Mouse (Mus musculus) CD4-positive, CD25-positive, alpha-beta regulatory T cell, adult 4 months (primary cell): ENCODE measurements around the gene Tpm1. TPM values are rescaled to one million over a fixed set of nuclear protein-coding genes. Genes with fewer than 3 reads are reported as not detected.

Experiments
- ATAC-seq: one replicate; pipeline ENCODE4 v1.8.0; 2017
- polyA plus RNA-seq, 2 experiments: library from polyadenylated mRNA; unstranded; fragments of 100-300 nt; shearing (Covaris generic); gene quantifications; one replicate each; pipeline ENCODE4 v1.2.1; 2017

The Tpm1 gene
- polyA plus RNA-seq, 2 experiments from 2014 or later: 25.6 to 42.4 TPM

DNA sequence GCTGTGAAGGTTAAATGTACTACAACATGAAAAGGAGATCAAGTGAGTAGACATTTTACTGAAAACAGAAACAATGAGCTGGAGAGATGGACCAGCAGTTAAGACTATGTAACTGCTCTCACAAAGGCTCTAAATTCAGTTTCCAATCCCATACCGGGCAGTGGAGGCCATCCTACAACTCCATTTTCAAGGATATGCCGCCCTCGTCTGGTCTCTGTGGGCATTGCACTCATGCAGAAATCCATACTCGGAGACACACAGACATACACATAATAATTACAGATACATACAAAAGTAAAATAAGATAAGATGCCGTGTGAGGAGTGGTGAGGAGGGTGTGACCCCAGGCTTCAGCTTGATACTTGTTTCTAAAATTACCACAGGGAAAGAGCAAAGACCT is 68.7 kb downstream of the Tpm1 start:
- ATAC-seq: peak; percentile 53

DNA sequence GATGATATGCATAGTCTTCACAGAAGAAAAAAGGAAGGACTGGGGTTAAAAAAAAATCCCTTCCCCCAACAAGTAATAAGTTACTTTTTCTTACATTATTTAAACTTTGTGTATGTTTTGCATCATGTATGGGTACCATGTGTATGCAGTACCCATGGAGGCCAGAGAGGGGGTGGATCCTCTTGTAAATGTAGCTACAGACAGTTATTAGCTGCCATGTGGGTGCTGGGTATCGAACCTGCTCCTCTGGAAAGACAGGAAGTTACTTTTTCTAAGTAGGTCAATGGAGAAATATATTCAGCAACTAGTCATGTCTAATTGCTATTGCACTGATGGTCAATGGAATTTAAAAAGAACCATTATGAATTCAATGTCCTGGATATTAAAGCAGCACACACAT is 70.7 kb downstream of the Tpm1 start:
- ATAC-seq: no peak

DNA sequence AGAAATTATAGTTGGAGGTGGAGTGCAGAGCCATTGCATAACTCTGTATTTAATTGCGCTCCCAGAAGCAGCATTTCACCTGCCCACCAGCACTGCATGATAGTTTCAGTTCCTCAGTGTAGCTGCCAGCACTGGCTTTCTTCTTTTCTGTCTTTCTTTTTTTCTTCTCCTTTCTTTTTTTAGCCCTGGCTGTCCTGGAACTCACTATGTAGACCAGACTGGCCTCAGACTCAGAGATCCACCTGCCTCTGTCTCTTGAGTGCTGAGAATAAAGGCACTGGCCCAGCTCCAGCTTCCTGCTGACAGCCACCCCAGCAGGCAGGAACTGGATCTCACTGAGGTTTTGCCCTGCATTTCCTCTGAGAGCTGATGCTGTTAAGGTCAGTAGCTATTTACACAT is 71.2 kb downstream of the Tpm1 start:
- ATAC-seq: no peak

DNA sequence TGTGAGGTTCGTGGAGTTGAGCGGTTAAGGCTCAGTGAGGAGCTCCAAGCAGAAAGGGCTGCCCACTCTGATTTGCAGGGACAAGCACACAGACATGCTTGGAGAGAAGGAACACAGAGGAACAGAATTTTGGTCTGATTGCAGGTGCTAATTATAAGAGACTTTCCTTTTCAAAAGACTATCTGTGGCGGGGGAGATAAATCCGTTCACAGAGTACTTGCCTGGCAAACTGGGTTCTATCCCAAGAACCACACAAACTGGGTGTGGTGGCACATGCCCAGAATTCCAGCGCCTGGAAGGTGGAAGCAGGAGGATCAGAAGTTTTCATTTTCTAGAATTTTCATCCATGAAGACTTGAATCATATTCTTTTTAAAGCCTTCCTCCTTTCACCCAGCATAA is 72.1 kb downstream of the Tpm1 start:
- ATAC-seq: no peak

DNA sequence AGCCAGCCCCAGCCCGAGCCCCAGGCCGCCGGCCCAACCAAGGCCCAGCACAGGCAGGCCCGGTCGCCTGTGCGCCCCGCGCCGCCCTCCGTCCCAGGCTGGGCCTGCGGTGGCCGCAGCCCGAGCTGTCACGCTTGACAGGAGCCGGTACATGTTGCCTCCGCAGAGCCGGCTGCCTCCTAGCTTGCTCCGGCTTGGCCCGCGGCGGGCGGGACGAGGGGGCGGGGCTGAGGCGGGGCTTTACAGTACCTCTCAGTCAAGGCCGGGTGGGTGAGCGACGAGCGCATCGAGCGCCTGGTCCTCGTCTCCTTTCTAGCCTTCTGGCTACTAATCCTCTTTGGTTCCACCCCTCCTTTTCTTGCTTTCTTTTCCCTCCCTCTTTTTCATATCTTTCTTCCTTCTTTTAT is 74.0 kb downstream of the Tpm1 start, which contains the start of gene Lactb:
TSS of gene Lactb (minus strand) at position 246 of the 407 bp plus-strand sequence.
- peak; percentile 86 for ATAC-seq

DNA sequence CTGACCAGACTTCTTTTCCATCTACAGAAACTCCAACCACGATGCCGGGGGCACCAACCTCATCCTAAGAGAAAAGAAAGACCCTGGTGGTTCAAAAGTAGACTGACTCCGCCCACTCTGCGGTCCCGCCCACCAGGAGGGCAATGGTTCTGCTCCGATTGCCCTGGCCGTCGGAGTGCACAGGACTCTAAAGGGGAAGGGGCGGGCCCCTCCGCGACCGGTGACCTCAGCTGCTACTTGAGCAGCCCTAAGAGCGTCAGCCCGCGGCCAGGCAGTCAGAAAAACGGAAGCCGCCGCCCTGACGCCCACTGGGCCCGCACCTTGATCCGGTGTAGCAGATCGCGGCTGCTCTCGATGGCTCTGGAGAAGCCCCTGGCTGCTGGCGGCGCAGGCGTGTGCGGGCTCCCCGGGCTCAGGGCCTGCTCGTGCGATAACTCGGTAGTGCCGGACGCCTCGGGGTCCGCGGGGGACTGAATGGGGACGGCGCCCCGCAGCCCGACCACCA is 74.4 kb downstream of the Tpm1 start:
- peak; percentile 86 for ATAC-seq

Other genes starting within 250 kb of the Tpm1 start
- gene Aph1c, start 214.7 kb downstream of the Tpm1 start, polyA plus RNA-seq: under 1 TPM; 0.38 to 0.44 TPM
- 100 to 1,000 TPM; 138 to 179 TPM for gene Rab8b, start 129.7 kb downstream of the Tpm1 start, polyA plus RNA-seq
- gene Rps27l, start 103.3 kb downstream of the Tpm1 start, polyA plus RNA-seq: 100 to 1,000 TPM; 155 to 182 TPM
- gene Lactb, start 73.9 kb downstream of the Tpm1 start, polyA plus RNA-seq: 1 to 10 TPM; 3.0 to 5.8 TPM